Mouse (Mus musculus) heart, adult 2 months (tissue): ENCODE measurements around the gene Atp1b1.

ENCODE experiments used
- CTCF ChIP-seq: fragments of 200-600 bp; IDR thresholded peaks from 2 replicates; pipeline ENCODE4 v1.8.1; 2022; ENCODE audit warnings: antibody characterized with exemption, mild to moderate bottlenecking, moderate library complexity
- EP300 ChIP-seq: fragments of 200-500 bp; IDR thresholded peaks from 2 replicates; pipeline ENCODE4 v1.6.1; 2011; ENCODE audit warnings: low read depth, low read length, control low read depth; ENCODE audit not compliant: insufficient read depth

DNA sequence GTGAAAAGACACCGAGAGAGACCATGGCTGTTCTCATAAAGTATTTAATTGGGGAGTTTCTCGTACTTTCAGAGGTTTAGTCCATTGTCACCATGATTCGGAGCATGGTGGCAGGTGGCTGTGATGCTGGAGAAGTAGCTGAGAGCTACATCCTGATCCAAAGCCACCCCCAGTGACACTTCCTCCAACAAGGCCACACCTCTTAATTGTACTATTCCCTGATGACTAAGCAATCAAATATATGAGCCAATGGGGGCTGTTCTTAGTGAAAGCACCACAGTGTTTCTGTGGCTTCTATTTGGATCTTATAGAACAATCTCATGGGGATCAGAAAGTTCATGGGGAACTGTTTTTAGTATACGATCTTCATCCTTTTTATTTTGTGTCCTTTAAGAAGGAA, 68.4 kb downstream of the Atp1b1 start:
- TF ChIP-seq CTCF = no peak
- TF ChIP-seq EP300 = no peak
